Mouse (Mus musculus): ENCODE measurements around the gene Gm17349.

GRCm38 (mm10) chr15:99690924-99691323, 14.4 kb downstream of the Gm17349 start:
- TF ChIP-seq CTCF (IDR thresholded peaks at IDR 0.05; ENCODE audit: insufficient read depth, low read depth, low read length) (no peak), POLR2A (IDR thresholded peaks at IDR 0.05; ENCODE audit: insufficient read depth, low read depth, low read length) (no peak)
